Mouse (Mus musculus) stomach, embryonic 14.5 days (tissue): ENCODE data around the gene Dusp27. TPM values are rescaled to one million over a fixed set of nuclear protein-coding genes. Genes with fewer than 3 reads are reported as not detected.
A peak's percentile ranks its signal among the peaks of the same experiment; 100 is the strongest.

Source experiments
- ATAC-seq: fragments of 200-750 bp; cut with Nextera tagmentation; 2 replicates; pipeline ENCODE4 v1.8.0; 2017; ENCODE audit warnings: low read depth, moderate TSS enrichment; ENCODE audit not compliant: insufficient number of reproducible peaks, insufficient read depth, low FRiP score
- H3K27ac ChIP-seq: fragments of 300-500 bp; sonication (generic); 2 replicates; pipeline ENCODE4 v1.5.1; 2014; ENCODE audit warnings: mild to moderate bottlenecking, low read length, moderate library complexity, mixed read lengths
- H3K27me3 ChIP-seq: fragments of 300-500 bp; sonication (generic); 2 replicates; pipeline ENCODE4 v1.6.1; 2014; ENCODE audit warnings: low read length, control low read depth, mixed read lengths; ENCODE audit not compliant: control insufficient read depth, insufficient read depth
- H3K36me3 ChIP-seq: fragments of 300-500 bp; sonication (generic); 2 replicates; pipeline ENCODE4 v1.6.1; 2014; ENCODE audit warnings: mild to moderate bottlenecking, control low read depth, low read length, moderate library complexity, mixed read lengths; ENCODE audit not compliant: control insufficient read depth, insufficient read depth
- H3K4me1 ChIP-seq: fragments of 300-500 bp; sonication (generic); 2 replicates; pipeline ENCODE4 v1.6.1; 2014; ENCODE audit warnings: low read length, control low read depth, mixed read lengths; ENCODE audit not compliant: control insufficient read depth, insufficient read depth
- H3K4me2 ChIP-seq: fragments of 300-500 bp; sonication (generic); replicated peaks from 2 replicates; pipeline ENCODE4 v1.6.1; 2014; ENCODE audit warnings: low read depth, low read length, control low read depth
- H3K4me3 ChIP-seq: fragments of 300-500 bp; sonication (generic); 2 replicates; pipeline ENCODE4 v1.5.1; 2014; ENCODE audit warnings: low read depth, low read length, control low read depth
- H3K9ac ChIP-seq: fragments of 300-500 bp; sonication (generic); replicated peaks from 2 replicates; pipeline ENCODE4 v1.6.1; 2014; ENCODE audit warnings: low read depth, mild to moderate bottlenecking, control low read depth, low read length, moderate library complexity, mixed read lengths
- H3K9me3 ChIP-seq: fragments of 300-500 bp; sonication (generic); 2 replicates; pipeline ENCODE4 v1.6.1; 2016; ENCODE audit warnings: low read depth, low read length, control low read depth; ENCODE audit not compliant: control insufficient read depth
- WGBS: fragments of 180-500 bp; shearing (Covaris S2); extraction: QIAGEN DNeasy Blood & Tissue Kit; methylation state at CpG from one replicate; pipeline ENCODE4 v1.1.7; 2014; 5-methylcytosine and 5-hydroxymethylcytosine counted together
- polyA plus RNA-seq: library from polyadenylated mRNA; unstranded; fragments of >200 nt; fragmentation: Nextera tagmentation; extraction: Ambion mirVana; gene quantifications from 2 replicates; pipeline ENCODE4 v1.2.1, GENCODE M21; 2014

The Dusp27 gene
- polyA plus RNA-seq, 1 experiment from 2014 or later = 1.9 TPM

DNA sequence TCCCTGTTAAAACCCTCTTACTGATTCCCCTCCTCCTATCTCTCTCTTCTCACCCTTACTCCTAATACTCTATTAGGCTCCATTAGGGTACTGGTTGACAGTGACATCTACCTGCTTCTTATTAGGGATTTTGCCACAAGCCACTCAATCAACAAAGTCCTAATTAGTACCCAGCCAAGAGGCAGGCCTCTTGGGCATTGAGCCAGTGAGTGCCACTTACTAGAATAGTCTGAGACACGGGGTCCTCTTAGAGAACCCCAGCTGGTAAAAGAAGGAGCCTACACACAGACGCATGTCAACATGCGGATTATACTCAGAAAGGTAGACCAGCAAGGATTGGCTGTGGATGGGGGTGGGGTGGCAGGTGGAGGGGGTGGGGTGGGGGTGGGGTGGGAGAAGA lies 11.4 kb upstream of the Dusp27 start:
- no peaks in the 10 kb centered on the region for H3K9me3 ChIP-seq
- no peak overlapping the region for H3K4me3 ChIP-seq
- peaks cover 7% of the 10 kb centered on the region; the same call in 1 of the 2 replicates for H3K4me1 ChIP-seq
- H3K27ac ChIP-seq = no peak overlapping the region
- H3K36me3 ChIP-seq = no peaks in the 10 kb centered on the region
- ATAC-seq = no peak
- H3K4me2 ChIP-seq = no peak overlapping the region
- no peaks in the 10 kb centered on the region for H3K27me3 ChIP-seq
- 79% methylated on average over 3 of the region's 3 CpGs for WGBS
- no peak overlapping the region for H3K9ac ChIP-seq

DNA sequence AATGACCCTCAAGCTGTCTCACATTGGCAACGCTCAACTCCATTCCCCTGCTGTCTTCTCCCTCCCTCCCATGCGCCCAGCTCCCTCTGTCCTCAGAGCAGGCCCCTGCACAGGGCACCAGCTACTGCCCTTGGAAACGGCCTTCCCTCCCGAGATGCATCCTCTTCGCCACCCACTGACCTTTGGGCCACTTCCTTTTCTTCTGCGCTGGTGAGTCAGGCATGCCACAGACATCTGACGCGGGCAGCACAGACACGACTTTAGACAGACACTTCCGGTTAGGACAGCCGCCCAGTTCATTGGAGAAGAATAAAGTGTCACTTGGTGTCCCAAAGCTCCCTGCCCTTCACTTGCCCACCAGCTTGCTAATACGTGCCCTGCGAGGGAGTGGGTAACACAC lies 10.4 kb upstream of the Dusp27 start:
- Histone ChIP-seq H3K4me2 (no peak overlapping the region), H3K9ac (no peak overlapping the region)
- no peak for ATAC-seq

DNA sequence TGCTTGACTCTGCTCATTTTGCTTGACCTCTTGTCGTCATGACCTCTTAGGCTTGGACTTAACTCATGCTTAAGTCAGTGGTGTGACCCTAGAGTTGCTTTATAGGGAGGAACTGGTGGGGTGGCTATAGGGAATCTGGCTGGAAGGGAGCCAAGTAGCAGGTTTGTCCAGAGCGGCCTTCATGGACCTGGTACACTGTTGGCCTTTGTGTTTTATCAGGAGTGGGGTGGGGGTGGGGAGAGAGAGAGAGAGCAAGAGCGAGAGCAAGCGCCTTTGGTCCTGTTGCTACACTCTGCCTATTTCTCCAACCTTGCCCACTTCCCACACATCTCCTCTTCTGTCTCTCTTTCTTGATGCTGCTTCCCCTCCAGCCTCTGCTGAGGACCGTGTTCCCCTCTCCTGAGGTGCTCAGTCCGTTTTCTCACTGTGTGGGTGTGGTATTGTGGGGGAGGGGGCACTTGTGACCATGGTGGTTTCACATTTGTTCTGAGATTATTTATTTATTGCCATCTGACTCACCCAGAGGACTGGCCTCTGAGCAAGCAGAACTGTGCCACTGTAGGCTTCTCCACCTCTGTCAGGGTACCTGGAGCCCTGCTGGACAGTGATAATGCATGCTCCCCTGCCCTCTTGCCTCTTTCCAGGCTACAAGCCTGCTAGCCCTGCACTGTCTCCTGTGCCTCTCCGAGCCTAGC lies 9.7 kb upstream of the Dusp27 start:
- Histone ChIP-seq H3K4me3 (no peak overlapping the region), H3K27me3 (no peaks in the 10 kb centered on the region), H3K36me3 (no peaks in the 10 kb centered on the region), H3K9ac (no peak overlapping the region), H3K4me2 (no peak overlapping the region), H3K9me3 (no peaks in the 10 kb centered on the region), H3K4me1 (peaks cover 8% of the 10 kb centered on the region; the same call in 1 of the 2 replicates), H3K27ac (peak overlapping the region; percentile 10; the same call in 1 of the 2 replicates)
- peak; percentile 62; the same call in 1 of the 2 replicates for ATAC-seq
- 51% methylated on average over 7 of the region's 7 CpGs for WGBS

More for the DNA sequence above, 10.4 kb upstream of the Dusp27 start:
- Histone ChIP-seq H3K27me3 (no peaks in the 10 kb centered on the region), H3K27ac (no peak overlapping the region), H3K4me1 (peaks cover 7% of the 10 kb centered on the region; the same call in 1 of the 2 replicates), H3K4me3 (no peak overlapping the region), H3K9me3 (no peaks in the 10 kb centered on the region), H3K36me3 (no peaks in the 10 kb centered on the region)
- WGBS = 62% methylated on average over 13 of the region's 13 CpGs

GRCm38 (mm10) chr1:166135091-166135740 lies 7.5 kb upstream of the Dusp27 start:
- H3K27me3 ChIP-seq = no peaks in the 10 kb centered on the region
- WGBS = 47% methylated on average over 5 of the region's 5 CpGs
- ATAC-seq = no peak

GRCm38 (mm10) chr1:166132367-166132766 lies 4.6 kb upstream of the Dusp27 start:
- Histone ChIP-seq H3K9ac (no peak overlapping the region), H3K4me2 (no peak overlapping the region), H3K4me1 (peaks cover 20% of the 10 kb centered on the region; the same call in 1 of the 2 replicates), H3K27ac (no peak overlapping the region), H3K9me3 (no peaks in the 10 kb centered on the region), H3K4me3 (no peak overlapping the region), H3K36me3 (no peaks in the 10 kb centered on the region), H3K27me3 (no peaks in the 10 kb centered on the region)
- WGBS = 44% methylated on average over 4 of the region's 4 CpGs
- no peak for ATAC-seq

More at GRCm38 (mm10) chr1:166135091-166135740, 7.5 kb upstream of the Dusp27 start:
- Histone ChIP-seq H3K4me3 (no peak overlapping the region), H3K4me2 (no peak overlapping the region), H3K36me3 (no peaks in the 10 kb centered on the region), H3K27ac (no peak overlapping the region), H3K9ac (no peak overlapping the region), H3K9me3 (no peaks in the 10 kb centered on the region), H3K4me1 (peaks cover 16% of the 10 kb centered on the region; the same call in 1 of the 2 replicates)

- 85% methylated on average over 5 of the region's 5 CpGs for WGBS
- H3K4me3 ChIP-seq = no peak within 1 kb of the TSS
- H3K27me3 ChIP-seq = no peaks in the 10 kb centered on the region
- peak; percentile 35; the same call in 1 of the 2 replicates for ATAC-seq
- H3K4me1 ChIP-seq = peaks cover 20% of the 10 kb centered on the region; the same call in 1 of the 2 replicates
- no peak within 1 kb of the TSS for H3K27ac ChIP-seq
- H3K9me3 ChIP-seq = no peaks in the 10 kb centered on the region
- H3K4me2 ChIP-seq = no peak within 1 kb of the TSS
- no peaks in the 10 kb centered on the region for H3K36me3 ChIP-seq
- no peak within 1 kb of the TSS for H3K9ac ChIP-seq
These were observed 2.6 kb upstream of the Dusp27 start, which contains the start of gene Gpa33 for GRCm38 (mm10) chr1:166130224-166130860. Gene Gpa33 (plus strand): TSS chr1:166130238.

DNA sequence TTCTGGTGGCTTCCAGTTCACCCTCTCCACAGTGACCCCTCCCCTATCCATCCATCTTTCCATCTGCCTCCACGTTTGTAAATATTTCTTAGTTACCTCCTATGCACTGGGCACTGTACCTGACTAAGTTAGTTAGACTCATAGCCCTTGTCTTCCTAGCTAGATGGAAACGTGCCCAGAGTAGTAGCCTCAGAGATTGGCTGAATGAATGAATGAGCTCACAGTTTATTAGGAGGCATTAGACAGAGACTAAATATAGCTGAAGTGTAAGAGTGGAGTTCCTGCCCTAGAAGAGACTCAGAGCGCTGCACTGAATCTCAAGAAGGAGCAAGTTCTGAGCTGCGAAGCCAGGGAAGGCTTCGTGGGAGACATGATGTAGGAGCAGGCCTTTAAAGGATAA lies 829 bp upstream of the Dusp27 start:
- no peaks in the 10 kb centered on the region for H3K27me3 ChIP-seq
- WGBS = 81% methylated on average over 5 of the region's 5 CpGs
- no peak for ATAC-seq

DNA sequence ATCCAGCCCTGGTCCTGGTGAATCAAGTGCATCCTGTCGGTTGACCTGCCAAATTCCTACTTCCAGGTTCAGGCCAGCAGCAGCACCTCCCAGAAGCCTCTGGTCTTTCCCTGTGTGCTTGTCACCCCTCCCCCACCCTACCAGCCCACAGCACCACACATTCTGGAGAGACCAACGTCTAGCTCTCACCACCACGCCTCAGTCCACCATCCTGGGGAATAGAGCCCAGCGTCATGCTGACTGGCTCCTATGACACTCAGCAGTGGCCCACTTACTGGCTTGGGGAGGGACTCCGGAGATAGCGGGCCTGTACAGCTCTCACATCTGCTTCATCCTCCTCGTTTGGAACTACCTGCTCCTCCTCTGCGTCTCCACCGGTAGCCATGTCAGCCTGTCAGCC lies 927 bp downstream of the Dusp27 start:
- H3K4me2 ChIP-seq = no peak overlapping the region; the same call in 1 of the 2 replicates
- H3K27me3 ChIP-seq = no peaks in the 10 kb centered on the region
- no peak overlapping the region for H3K9ac ChIP-seq
- 44% methylated on average over 9 of the region's 9 CpGs for WGBS
- no peak overlapping the region for H3K27ac ChIP-seq
- peaks cover 13% of the 10 kb centered on the region; the same call in 1 of the 2 replicates for H3K4me1 ChIP-seq
- no peaks in the 10 kb centered on the region for H3K36me3 ChIP-seq
- H3K9me3 ChIP-seq = no peaks in the 10 kb centered on the region
- no peak overlapping the region for H3K4me3 ChIP-seq
- ATAC-seq = no peak

More for the DNA sequence above, 829 bp upstream of the Dusp27 start:
- Histone ChIP-seq H3K9ac (no peak overlapping the region), H3K36me3 (no peaks in the 10 kb centered on the region), H3K4me2 (no peak overlapping the region), H3K27ac (no peak overlapping the region), H3K4me1 (peaks cover 20% of the 10 kb centered on the region; the same call in 1 of the 2 replicates), H3K4me3 (no peak overlapping the region), H3K9me3 (no peaks in the 10 kb centered on the region)
